Mouse (Mus musculus) lung, adult 2 months (tissue): Measurements from ENCODE around the gene Sfrp5.

Source experiments
- CTCF ChIP-seq: fragments of 200-500 bp; IDR thresholded peaks from 2 replicates; pipeline ENCODE4 v1.5.1; 2011; ENCODE audit warnings: mild to moderate bottlenecking, low read length, control low read depth; ENCODE audit not compliant: insufficient read depth
- POLR2A ChIP-seq: fragments of 200-500 bp; IDR thresholded peaks from 2 replicates; pipeline ENCODE4 v1.6.1; 2011; ENCODE audit warnings: low read depth, mild to moderate bottlenecking, control low read depth, low read length, borderline replicate concordance; ENCODE audit errors: extremely low read depth

- TF ChIP-seq CTCF (no peak), POLR2A (no peak)
Measured at GRCm38 (mm10) chr19:42204306-42204705, 2.3 kb upstream of the Sfrp5 start.
